Mouse (Mus musculus) heart, postnatal 0 days (tissue): ENCODE results near the gene Entpd8.

Source experiments
- CTCF ChIP-seq: IDR thresholded peaks from 2 replicates; pipeline ENCODE4 v1.5.1; 2016; ENCODE audit warnings: antibody characterized with exemption, control low read depth, low read depth
- EP300 ChIP-seq: IDR thresholded peaks from 2 replicates; pipeline ENCODE4 v1.6.1; 2016; ENCODE audit warnings: antibody characterized with exemption, low read depth

DNA sequence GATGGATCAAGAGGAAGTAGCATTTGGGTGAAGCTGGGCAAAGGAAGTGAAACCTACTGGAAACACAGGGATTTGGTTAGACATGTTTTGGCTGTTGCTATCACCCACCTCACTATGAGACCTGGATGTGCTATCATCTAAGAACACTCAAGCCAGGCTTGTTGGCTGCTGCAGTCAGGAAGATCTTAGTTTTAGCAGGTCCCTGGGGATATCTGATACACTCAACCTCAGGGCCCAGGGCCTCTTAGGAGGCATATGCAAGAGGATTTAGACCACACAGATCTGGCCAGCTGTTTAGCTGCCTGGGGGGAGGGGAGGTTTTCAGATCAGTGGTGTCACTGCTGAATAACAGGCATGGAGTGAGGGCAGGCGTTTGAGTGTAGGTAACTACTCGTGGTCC is 35.3 kb downstream of the Entpd8 start:
- TF ChIP-seq CTCF, result no peak
- no peak for TF ChIP-seq EP300
